Mouse (Mus musculus): Measurements from ENCODE around the gene Phospho1.
"Not testable (repeated sequence)": the region's sequence is repeated elsewhere in the genome, so short reads cannot be mapped to it uniquely, and the experiment has no call there.

The Phospho1 gene

DNA sequence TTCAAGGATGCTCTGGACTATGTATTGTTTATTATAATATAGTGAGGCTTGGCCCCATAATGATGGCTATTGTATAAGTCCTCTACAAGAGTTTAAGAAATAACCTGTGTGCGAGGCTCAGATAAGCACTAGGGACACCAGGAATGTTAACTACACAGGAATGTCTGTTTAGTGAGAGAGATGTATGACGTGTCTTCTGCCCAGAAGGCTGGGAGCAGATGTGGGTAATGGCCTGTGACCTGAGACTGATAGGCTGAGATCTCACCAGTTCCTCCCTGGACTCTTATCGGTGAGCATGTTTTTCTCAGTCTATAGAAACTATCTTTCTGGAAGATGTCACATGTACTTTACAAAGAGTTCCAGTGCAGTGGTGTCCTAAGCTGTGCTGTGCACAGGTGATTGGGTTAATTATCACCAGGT, 35.8 kb downstream of the Phospho1 start:
- DNase-seq (ENCODE audit: low spot score in 2 of 2) = no peak

DNA sequence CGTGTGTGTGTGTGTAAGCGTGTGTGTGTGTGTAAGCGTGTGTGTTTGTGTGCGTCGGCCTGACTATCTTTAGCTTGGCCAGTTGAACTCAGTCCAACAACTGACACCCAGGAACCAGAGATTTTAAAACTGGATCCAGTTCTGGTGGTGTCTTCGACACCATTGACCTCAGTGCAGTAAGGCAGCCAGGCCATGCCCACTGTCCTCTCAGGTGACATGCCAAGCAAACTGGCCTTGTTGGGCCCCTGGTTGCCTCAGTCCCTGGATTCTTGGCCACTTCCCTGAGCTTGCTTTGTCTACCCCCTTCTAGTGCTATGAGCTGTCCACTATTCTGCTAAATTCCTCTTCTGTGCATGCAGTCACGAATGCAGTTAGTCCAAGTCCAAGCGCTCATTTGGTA, 37.1 kb downstream of the Phospho1 start:
- no peak for DNase-seq (ENCODE audit: low spot score in 2 of 2)

- DNase-seq (ENCODE audit: low spot score in 2 of 2) = no peak
Observed at GRCm38 (mm10) chr11:95869442-95869841, 45.1 kb downstream of the Phospho1 start.

GRCm38 (mm10) chr11:95869918-95870470, 45.7 kb downstream of the Phospho1 start:
- no peak for DNase-seq (ENCODE audit: low spot score in 2 of 2)

DNA sequence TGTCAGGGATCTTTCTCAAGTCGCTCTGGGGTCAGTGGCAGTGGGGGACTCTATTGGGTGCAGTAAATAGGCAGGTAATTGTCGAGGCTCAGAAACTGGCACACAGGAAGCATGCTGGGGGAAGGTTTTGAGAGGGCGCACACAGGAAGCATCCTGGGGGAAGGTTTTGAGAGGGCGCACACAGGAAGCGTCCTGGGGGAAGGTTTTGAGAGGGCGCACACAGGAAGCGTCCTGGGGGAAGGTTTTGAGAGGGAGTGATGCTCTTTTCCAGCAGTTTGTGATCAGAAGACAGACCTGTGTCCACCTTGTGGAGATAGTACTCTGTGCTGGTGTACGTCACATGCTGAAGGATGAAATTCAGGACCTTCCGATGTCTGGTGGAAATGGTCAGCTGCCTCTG, 51.5 kb downstream of the Phospho1 start:
- no peak for DNase-seq (ENCODE audit: low spot score in 2 of 2)

DNA sequence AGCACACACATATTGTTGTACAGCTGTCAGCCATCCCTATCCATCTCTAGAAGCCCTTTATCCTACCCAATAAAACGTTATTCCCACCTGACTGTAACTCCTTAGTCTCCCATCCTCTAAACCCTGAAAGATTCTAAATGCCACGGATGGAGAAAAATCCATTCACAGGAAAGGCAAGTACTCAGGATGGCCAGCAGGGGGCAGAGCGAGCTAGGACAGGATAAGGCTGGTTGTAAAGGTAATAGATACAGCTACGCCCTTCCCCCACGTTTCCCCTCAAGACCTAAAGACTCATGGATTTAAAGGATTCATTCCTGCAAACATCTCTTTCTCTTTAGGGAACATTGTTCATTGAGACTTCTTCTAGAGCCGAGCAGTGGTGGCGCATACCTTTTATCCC, 52.0 kb downstream of the Phospho1 start:
- peak in 1 of 2 experiments; percentile 36 for DNase-seq (ENCODE audit: low spot score in 2 of 2)

GRCm38 (mm10) chr11:95879861-95880260, 55.6 kb downstream of the Phospho1 start:
- DNase-seq (ENCODE audit: low spot score in 2 of 2) = not testable (repeated sequence)

All from frontal cortex, postnatal 14 days (tissue).